Mouse (Mus musculus): ENCODE data around the gene Mapk8ip2. TPM values are rescaled to one million over a fixed set of nuclear protein-coding genes. Genes with fewer than 3 reads are reported as not detected.

The Mapk8ip2 gene
- polyA plus RNA-seq, 1 experiment, result not detected

- Histone ChIP-seq H3K27me3 (ENCODE audit: control insufficient read depth, insufficient read depth, insufficient read length) (peaks cover 3% of the 10 kb centered on the region), H3ac (ENCODE audit: control insufficient read depth, insufficient read length, low read depth) (no peak overlapping the region), H3K79me2 (ENCODE audit: control insufficient read depth, insufficient read depth) (no peaks in the 10 kb centered on the region)
Measured at GRCm38 (mm10) chr15:89496841-89497240, 43.1 kb downstream of the Mapk8ip2 start.

DNA sequence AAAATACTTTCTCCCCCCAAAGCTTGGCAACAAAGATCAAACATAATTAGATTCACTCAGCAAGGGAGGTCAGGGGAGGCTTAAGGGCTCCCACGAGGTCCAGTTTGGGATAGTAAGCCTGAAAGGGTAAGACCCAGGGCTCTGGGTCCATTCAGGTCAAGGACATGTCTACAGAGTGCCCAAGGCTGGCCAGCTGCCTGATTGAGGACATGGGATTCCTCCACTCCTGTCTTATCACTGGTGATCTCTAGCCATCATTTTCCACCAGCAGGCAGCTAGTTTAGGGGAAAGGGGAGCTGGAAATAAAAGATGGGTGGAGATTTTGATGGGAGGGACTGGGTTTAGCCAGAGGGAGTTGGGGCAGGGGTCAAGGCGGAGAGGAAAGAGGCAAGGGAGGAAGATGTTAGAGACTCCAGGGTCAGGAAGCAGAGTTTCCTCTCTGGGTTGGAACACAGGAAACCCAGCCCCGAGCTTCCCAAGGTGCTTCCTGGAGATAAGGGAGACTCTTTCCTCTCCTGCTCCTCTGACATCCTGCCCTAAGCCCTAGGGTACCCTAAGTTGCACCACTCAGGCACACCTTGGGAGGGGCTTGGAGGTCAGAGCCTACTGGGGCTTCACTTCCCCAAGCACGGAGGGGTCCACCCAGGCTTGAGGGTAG lies 43.8 kb downstream of the Mapk8ip2 start:
- Histone ChIP-seq H3K4me3 (ENCODE audit: insufficient read depth, poor library complexity, severe bottlenecking) (no peak overlapping the region), H3K27me3 (ENCODE audit: control insufficient read depth, insufficient read depth, insufficient read length) (peaks cover 3% of the 10 kb centered on the region), H3ac (ENCODE audit: control insufficient read depth, insufficient read length, low read depth) (no peak overlapping the region), H3K79me3 (ENCODE audit: low read depth) (no peaks in the 10 kb centered on the region), H3K36me3 (ENCODE audit: control insufficient read depth, insufficient read depth) (no peaks in the 10 kb centered on the region), H3K79me2 (ENCODE audit: control insufficient read depth, insufficient read depth) (no peaks in the 10 kb centered on the region)
- TF ChIP-seq USF1 (IDR thresholded peaks at IDR 0.05; ENCODE audit: low read depth) (no peak), MYOG (IDR thresholded peaks at IDR 0.05; ENCODE audit: control insufficient read depth, extremely low read depth, insufficient read length) (no peak), FOSL1 (IDR thresholded peaks at IDR 0.05; ENCODE audit: insufficient read depth, low read length, poor library complexity, severe bottlenecking) (no peak), MYOD1 (IDR thresholded peaks at IDR 0.05; ENCODE audit: control insufficient read depth, insufficient read length, low read depth) (no peak), MAX (IDR thresholded peaks at IDR 0.05) (no peak), CEBPB (IDR thresholded peaks at IDR 0.05; ENCODE audit: low read depth) (no peak), CTCF (IDR thresholded peaks at IDR 0.05; ENCODE audit: control insufficient read depth, insufficient read depth, insufficient read length) (no peak)

More at GRCm38 (mm10) chr15:89496841-89497240, 43.1 kb downstream of the Mapk8ip2 start:
- TF ChIP-seq CEBPB (IDR thresholded peaks at IDR 0.05; ENCODE audit: low read depth) (no peak), MYOD1 (IDR thresholded peaks at IDR 0.05; ENCODE audit: control insufficient read depth, insufficient read length, low read depth) (no peak), CTCF (IDR thresholded peaks at IDR 0.05; ENCODE audit: control insufficient read depth, insufficient read depth, insufficient read length) (no peak), USF1 (IDR thresholded peaks at IDR 0.05; ENCODE audit: low read depth) (no peak), MYOG (IDR thresholded peaks at IDR 0.05; ENCODE audit: control insufficient read depth, extremely low read depth, insufficient read length) (no peak), MAX (IDR thresholded peaks at IDR 0.05) (no peak), FOSL1 (IDR thresholded peaks at IDR 0.05; ENCODE audit: insufficient read depth, low read length, poor library complexity, severe bottlenecking) (no peak)
- no peaks in the 10 kb centered on the region for H3K79me3 ChIP-seq (ENCODE audit: low read depth)
- no peaks in the 10 kb centered on the region for H3K36me3 ChIP-seq (ENCODE audit: control insufficient read depth, insufficient read depth)
- H3K4me3 ChIP-seq (ENCODE audit: insufficient read depth, poor library complexity, severe bottlenecking), result no peak overlapping the region

DNA sequence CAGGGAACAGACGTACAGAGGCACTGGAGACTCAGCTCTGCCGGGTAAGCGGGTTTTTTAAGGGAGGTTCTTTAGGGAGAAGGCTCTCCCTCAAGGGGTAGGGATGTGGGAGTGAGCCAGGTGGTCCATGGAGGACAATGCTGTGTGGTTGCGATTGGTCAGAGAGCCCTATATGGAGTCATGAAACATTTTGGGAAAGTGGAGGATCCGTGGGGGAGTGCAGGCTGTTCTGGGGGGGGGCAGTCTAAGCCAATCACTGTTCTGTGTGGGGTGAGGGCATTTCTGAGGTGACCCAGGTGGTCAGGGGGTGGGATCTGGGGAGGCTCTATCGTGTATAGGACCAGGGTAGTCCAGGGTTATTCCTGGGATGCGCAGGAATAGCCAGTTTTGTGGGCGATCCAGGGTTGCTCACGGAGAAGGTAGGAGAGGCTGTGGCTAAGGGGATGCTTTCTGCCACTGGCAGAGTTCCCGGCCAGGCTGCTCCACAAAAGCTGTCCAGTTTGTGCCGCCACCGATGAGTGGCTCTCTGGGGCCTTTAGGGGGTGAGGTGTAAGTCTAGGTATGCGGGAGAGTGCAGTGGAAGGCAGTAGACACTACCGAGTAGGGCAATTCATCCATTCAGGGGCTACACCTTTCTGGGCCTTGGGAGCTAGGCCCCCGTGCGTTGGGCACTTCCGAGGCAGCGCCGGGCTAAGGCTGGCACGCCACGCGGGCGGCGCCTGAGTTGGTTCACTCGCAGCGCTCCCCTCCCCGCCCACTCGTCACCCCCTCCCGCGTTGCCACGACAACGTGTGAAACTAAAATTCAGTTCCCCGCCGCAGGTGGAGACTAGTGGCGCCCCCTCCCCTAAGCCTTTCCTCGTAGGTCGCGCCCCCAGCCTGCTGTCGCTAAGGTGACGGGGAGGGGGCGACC lies 44.6 kb downstream of the Mapk8ip2 start:
- TF ChIP-seq MYOD1 (IDR thresholded peaks at IDR 0.05; ENCODE audit: control insufficient read depth, insufficient read length, low read depth) (no peak), FOSL1 (IDR thresholded peaks at IDR 0.05; ENCODE audit: insufficient read depth, low read length, poor library complexity, severe bottlenecking) (no peak), MYOG (IDR thresholded peaks at IDR 0.05; ENCODE audit: control insufficient read depth, extremely low read depth, insufficient read length) (no peak), CTCF (IDR thresholded peaks at IDR 0.05; ENCODE audit: control insufficient read depth, insufficient read depth, insufficient read length) (no peak), USF1 (IDR thresholded peaks at IDR 0.05; ENCODE audit: low read depth) (no peak), MAX (IDR thresholded peaks at IDR 0.05) (no peak), CEBPB (IDR thresholded peaks at IDR 0.05; ENCODE audit: low read depth) (no peak)

DNA sequence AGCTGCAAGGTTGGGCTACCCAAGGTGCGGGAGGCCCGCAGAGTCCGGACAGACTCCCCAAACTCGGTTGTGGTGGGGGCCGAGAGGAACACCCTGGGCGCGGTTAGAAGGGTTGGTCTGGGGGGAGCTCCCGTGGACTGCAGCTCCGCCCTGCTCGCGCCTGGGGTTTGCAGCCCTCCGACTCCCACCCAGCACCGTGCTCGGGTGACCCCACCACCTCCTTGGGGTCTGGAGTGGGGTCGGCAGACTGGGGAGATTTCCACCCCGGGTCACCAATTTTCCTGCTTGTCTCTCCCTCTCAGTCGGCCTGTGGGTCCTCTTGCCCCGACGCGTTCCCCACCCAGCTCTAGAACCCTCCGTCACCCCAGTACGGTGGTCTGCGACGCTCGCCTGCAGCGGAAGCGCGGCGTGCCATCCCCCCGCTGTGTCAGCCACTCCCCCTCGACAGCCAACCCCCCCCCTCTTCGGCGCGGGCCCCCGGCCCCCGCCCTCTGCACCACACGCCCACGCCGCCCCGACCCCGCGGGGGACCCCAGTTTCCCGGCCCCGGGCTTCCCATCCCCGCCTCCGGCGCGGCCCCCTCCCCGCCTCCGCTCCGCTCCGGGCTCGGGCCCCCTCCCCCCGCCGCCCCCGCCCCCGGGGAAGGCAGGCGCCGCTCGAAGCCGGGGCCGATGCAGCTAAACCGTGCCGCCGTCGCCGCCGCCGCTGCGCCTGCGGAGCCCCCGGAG lies 45.4 kb downstream of the Mapk8ip2 start, which contains the start of gene Shank3:
TSS of gene Shank3 (plus strand) at position 663 of the 728 bp plus-strand sequence.
- TF ChIP-seq MYOD1 (IDR thresholded peaks at IDR 0.05; ENCODE audit: control insufficient read depth, insufficient read length, low read depth), result no peak
- H3K27me3 ChIP-seq (ENCODE audit: control insufficient read depth, insufficient read depth, insufficient read length), result peaks cover 13% of the 10 kb centered on the region

More for the DNA sequence above, 44.6 kb downstream of the Mapk8ip2 start:
- Histone ChIP-seq H3K79me3 (ENCODE audit: low read depth) (no peaks in the 10 kb centered on the region), H3ac (ENCODE audit: control insufficient read depth, insufficient read length, low read depth) (peak overlapping the region; percentile 9), H3K36me3 (ENCODE audit: control insufficient read depth, insufficient read depth) (no peaks in the 10 kb centered on the region), H3K4me3 (ENCODE audit: insufficient read depth, poor library complexity, severe bottlenecking) (peak overlapping the region; percentile 14), H3K27me3 (ENCODE audit: control insufficient read depth, insufficient read depth, insufficient read length) (peaks cover 9% of the 10 kb centered on the region), H3K79me2 (ENCODE audit: control insufficient read depth, insufficient read depth) (no peaks in the 10 kb centered on the region)

DNA sequence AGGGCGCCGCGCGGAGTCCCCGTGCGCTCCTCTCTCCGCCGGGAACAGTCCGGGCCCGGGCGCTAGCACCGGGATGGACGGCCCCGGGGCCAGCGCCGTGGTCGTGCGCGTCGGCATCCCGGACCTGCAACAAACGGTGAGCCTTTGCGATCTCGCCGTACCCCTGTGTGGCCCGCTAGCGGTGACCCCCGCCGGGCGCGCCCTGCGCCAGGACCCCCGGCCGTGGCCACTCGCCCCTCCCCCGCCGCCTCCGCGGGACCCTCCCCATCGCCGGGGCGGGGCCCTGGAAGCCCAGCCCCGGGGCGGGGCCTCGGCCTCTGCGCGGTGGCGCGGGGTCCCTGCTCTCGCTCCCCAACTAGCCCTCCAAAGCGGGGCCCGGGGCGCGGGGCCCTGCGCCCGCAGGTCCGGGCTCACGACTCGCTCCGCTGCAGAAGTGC lies 46.1 kb downstream of the Mapk8ip2 start:
- H3K36me3 ChIP-seq (ENCODE audit: control insufficient read depth, insufficient read depth), result no peaks in the 10 kb centered on the region
- no peaks in the 10 kb centered on the region for H3K79me2 ChIP-seq (ENCODE audit: control insufficient read depth, insufficient read depth)
- no peaks in the 10 kb centered on the region for H3K79me3 ChIP-seq (ENCODE audit: low read depth)
- peak overlapping the region; percentile 18 for H3K4me3 ChIP-seq (ENCODE audit: insufficient read depth, poor library complexity, severe bottlenecking)
- peaks cover 13% of the 10 kb centered on the region for H3K27me3 ChIP-seq (ENCODE audit: control insufficient read depth, insufficient read depth, insufficient read length)
- peak overlapping the region; percentile 37 for H3ac ChIP-seq (ENCODE audit: control insufficient read depth, insufficient read length, low read depth)
- TF ChIP-seq MAX (IDR thresholded peaks at IDR 0.05) (no peak), CEBPB (IDR thresholded peaks at IDR 0.05; ENCODE audit: low read depth) (no peak), USF1 (IDR thresholded peaks at IDR 0.05; ENCODE audit: low read depth) (no peak), MYOG (IDR thresholded peaks at IDR 0.05; ENCODE audit: control insufficient read depth, extremely low read depth, insufficient read length) (no peak), MYOD1 (IDR thresholded peaks at IDR 0.05; ENCODE audit: control insufficient read depth, insufficient read length, low read depth) (no peak), FOSL1 (IDR thresholded peaks at IDR 0.05; ENCODE audit: insufficient read depth, low read length, poor library complexity, severe bottlenecking) (no peak), CTCF (IDR thresholded peaks at IDR 0.05; ENCODE audit: control insufficient read depth, insufficient read depth, insufficient read length) (no peak)

More for the DNA sequence above, 45.4 kb downstream of the Mapk8ip2 start, which contains the start of gene Shank3:
- no peaks in the 10 kb centered on the region for H3K79me3 ChIP-seq (ENCODE audit: low read depth)
- no peaks in the 10 kb centered on the region for H3K36me3 ChIP-seq (ENCODE audit: control insufficient read depth, insufficient read depth)
- peak within 1 kb of the TSS; percentile 44 for H3ac ChIP-seq (ENCODE audit: control insufficient read depth, insufficient read length, low read depth)
- no peaks in the 10 kb centered on the region for H3K79me2 ChIP-seq (ENCODE audit: control insufficient read depth, insufficient read depth)
- peak within 1 kb of the TSS; percentile 18 for H3K4me3 ChIP-seq (ENCODE audit: insufficient read depth, poor library complexity, severe bottlenecking)

Measured in C2C12 (cell line).